Mouse (Mus musculus) limb, embryonic 11.5 days (tissue): ENCODE measurements around the gene Smtn. TPM values are rescaled to one million over a fixed set of nuclear protein-coding genes. Genes with fewer than 3 reads are reported as not detected.

ENCODE experiments used
- ATAC-seq: fragments of 200-750 bp; cut with Nextera tagmentation; 2 replicates; pipeline ENCODE4 v1.8.0; 2017; ENCODE audit warnings: low read depth; ENCODE audit not compliant: insufficient number of reproducible peaks, low FRiP score, low TSS enrichment
- DNase-seq: peaks from one replicate; pipeline ENCODE4 v3.0.0-alpha.2; 2015; ENCODE audit warnings: low spot score
- H3K27ac ChIP-seq: fragments of 300-500 bp; sonication (generic); replicated peaks from 2 replicates; pipeline ENCODE4 v1.5.1; 2014; ENCODE audit warnings: low read depth, mild to moderate bottlenecking, low read length
- H3K27me3 ChIP-seq: fragments of 300-500 bp; sonication (generic); 2 replicates; pipeline ENCODE4 v1.6.1; 2014; ENCODE audit warnings: mild to moderate bottlenecking, low read length, mixed read lengths; ENCODE audit not compliant: control insufficient read depth, insufficient read depth
- H3K36me3 ChIP-seq: fragments of 300-500 bp; sonication (generic); 2 replicates; pipeline ENCODE4 v1.6.1; 2014; ENCODE audit warnings: mild to moderate bottlenecking, low read length, moderate library complexity, mixed read lengths; ENCODE audit not compliant: control insufficient read depth, insufficient read depth
- H3K4me1 ChIP-seq: fragments of 300-500 bp; sonication (generic); 2 replicates; pipeline ENCODE4 v1.6.1; 2014; ENCODE audit warnings: low read length, mixed read lengths; ENCODE audit not compliant: control insufficient read depth, insufficient read depth
- H3K4me2 ChIP-seq: fragments of 300-500 bp; sonication (generic); 2 replicates; pipeline ENCODE4 v1.6.1; 2014; ENCODE audit warnings: low read depth, mild to moderate bottlenecking, moderate library complexity; ENCODE audit not compliant: severe bottlenecking
- H3K4me3 ChIP-seq: fragments of 300-500 bp; sonication (generic); 2 replicates; pipeline ENCODE4 v1.5.1; 2014; ENCODE audit warnings: low read depth, low read length
- H3K9ac ChIP-seq: fragments of 300-500 bp; sonication (generic); 2 replicates; pipeline ENCODE4 v1.6.1; 2014; ENCODE audit warnings: mild to moderate bottlenecking, low read length
- H3K9me3 ChIP-seq: fragments of 300-500 bp; sonication (generic); 2 replicates; pipeline ENCODE4 v1.6.1; 2016; ENCODE audit warnings: low read length; ENCODE audit not compliant: control insufficient read depth
- WGBS: fragments of 180-500 bp; shearing (Covaris S2); extraction: QIAGEN DNeasy Blood & Tissue Kit; methylation state at CpG from one replicate; pipeline ENCODE4 v1.1.7; 2014; 5-methylcytosine and 5-hydroxymethylcytosine counted together
- polyA plus RNA-seq: library from polyadenylated mRNA; unstranded; fragments of >200 nt; fragmentation: Nextera tagmentation; extraction: Ambion mirVana; gene quantifications from 2 replicates; pipeline ENCODE4 v1.2.1, GENCODE M21; 2014

Smtn gene
- polyA plus RNA-seq, 1 experiment from 2014 or later: 38.8 TPM

- Histone ChIP-seq H3K27ac (no peak overlapping the region), H3K4me1 (no peaks in the 10 kb centered on the region), H3K4me3 (no peak overlapping the region), H3K9ac (no peak overlapping the region), H3K36me3 (no peaks in the 10 kb centered on the region), H3K27me3 (no peaks in the 10 kb centered on the region), H3K4me2 (no peak overlapping the region), H3K9me3 (no peaks in the 10 kb centered on the region; the same call in 1 of the 2 replicates)
- WGBS: 65% methylated on average over 11 of the region's 11 CpGs
- DNase-seq (no peak), ATAC-seq (no peak)
Observed at GRCm38 (mm10) chr11:3503755-3504693, 36.4 kb downstream of the Smtn start.

DNA sequence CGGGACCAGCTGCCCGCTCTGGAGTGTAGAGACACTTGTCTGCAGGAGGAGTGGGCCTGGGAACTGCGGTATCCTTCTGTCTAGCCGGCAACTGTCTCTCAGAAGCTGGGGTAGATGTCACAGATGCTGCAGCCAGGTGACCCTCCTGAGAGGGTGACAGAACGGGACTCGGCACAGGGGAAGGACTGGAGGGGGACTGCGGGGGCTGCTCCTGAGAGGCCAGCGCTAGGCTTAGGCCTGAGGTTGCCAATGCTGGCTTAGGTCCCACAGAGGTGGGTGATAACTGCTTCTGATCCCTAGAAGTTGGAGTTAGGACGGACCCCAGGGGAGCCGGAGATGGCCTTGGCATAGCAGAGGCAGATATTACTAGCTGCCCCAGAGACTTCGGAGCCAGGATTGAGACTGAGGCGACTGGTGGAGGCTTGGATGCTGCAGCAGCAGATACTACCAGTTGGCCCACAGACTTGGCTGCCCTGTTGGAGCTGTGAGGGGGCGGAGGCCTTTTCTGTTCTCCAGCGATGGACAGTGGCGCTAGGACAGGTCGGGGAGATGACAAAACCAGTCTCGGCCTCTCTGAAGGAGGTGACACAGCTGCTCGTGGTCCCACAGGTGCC lies 37.8 kb downstream of the Smtn start:
- no peaks in the 10 kb centered on the region for H3K4me1 ChIP-seq
- no peak overlapping the region for H3K4me3 ChIP-seq
- H3K27ac ChIP-seq: no peak overlapping the region
- H3K4me2 ChIP-seq: no peak overlapping the region
- H3K36me3 ChIP-seq: no peaks in the 10 kb centered on the region
- no peak for ATAC-seq
- no peak for DNase-seq
- H3K9me3 ChIP-seq: no peaks in the 10 kb centered on the region; the same call in 1 of the 2 replicates
- WGBS: 84% methylated on average over 18 of the region's 18 CpGs
- no peaks in the 10 kb centered on the region for H3K27me3 ChIP-seq
- H3K9ac ChIP-seq: no peak overlapping the region

GRCm38 (mm10) chr11:3502057-3502456 lies 38.4 kb downstream of the Smtn start:
- WGBS: 82% methylated on average over 17 of the region's 17 CpGs
- Histone ChIP-seq H3K36me3 (no peaks in the 10 kb centered on the region), H3K27ac (no peak overlapping the region), H3K4me1 (no peaks in the 10 kb centered on the region), H3K9ac (no peak overlapping the region), H3K9me3 (no peaks in the 10 kb centered on the region), H3K4me2 (no peak overlapping the region), H3K4me3 (no peak overlapping the region), H3K27me3 (no peaks in the 10 kb centered on the region)
- ATAC-seq (no peak), DNase-seq (no peak)

- Histone ChIP-seq H3K27me3 (no peaks in the 10 kb centered on the region), H3K36me3 (no peaks in the 10 kb centered on the region)
Observed at GRCm38 (mm10) chr11:3497296-3497695, 43.1 kb downstream of the Smtn start.

GRCm38 (mm10) chr11:3496756-3497155 lies 43.7 kb downstream of the Smtn start:
- H3K4me3 ChIP-seq: no peak overlapping the region
- H3K9ac ChIP-seq: no peak overlapping the region
- H3K9me3 ChIP-seq: no peaks in the 10 kb centered on the region
- WGBS: 56% methylated on average over 5 of the region's 5 CpGs
- no peak overlapping the region for H3K4me2 ChIP-seq
- DNase-seq: no peak
- no peaks in the 10 kb centered on the region for H3K27me3 ChIP-seq
- no peak overlapping the region for H3K27ac ChIP-seq
- ATAC-seq: no peak
- H3K36me3 ChIP-seq: no peaks in the 10 kb centered on the region
- 0 out of 2 replicates have a peak, but pooled peaks cover 3% of the 10 kb centered on the region for H3K4me1 ChIP-seq

More at GRCm38 (mm10) chr11:3497296-3497695, 43.1 kb downstream of the Smtn start:
- no peaks in the 10 kb centered on the region for H3K9me3 ChIP-seq
- WGBS: 89% methylated on average over 1 of the region's 1 CpGs
- H3K4me1 ChIP-seq: 0 out of 2 replicates have a peak, but pooled peaks cover 3% of the 10 kb centered on the region
- H3K9ac ChIP-seq: no peak overlapping the region
- DNase-seq: no peak
- no peak overlapping the region for H3K4me3 ChIP-seq
- no peak overlapping the region for H3K4me2 ChIP-seq
- ATAC-seq: no peak
- no peak overlapping the region for H3K27ac ChIP-seq

GRCm38 (mm10) chr11:3495496-3495895 lies 44.9 kb downstream of the Smtn start:
- no peak overlapping the region for H3K9ac ChIP-seq
- 0 out of 2 replicates have a peak, but pooled peaks cover 3% of the 10 kb centered on the region for H3K4me1 ChIP-seq
- H3K27me3 ChIP-seq: no peaks in the 10 kb centered on the region
- no peaks in the 10 kb centered on the region for H3K36me3 ChIP-seq
- ATAC-seq (no peak), DNase-seq (no peak)
- no peaks in the 10 kb centered on the region for H3K9me3 ChIP-seq
- no peak overlapping the region for H3K27ac ChIP-seq
- 91% methylated on average over 14 of the region's 14 CpGs for whole genome bisulfite sequencing
- H3K4me2 ChIP-seq: no peak overlapping the region
- no peak overlapping the region for H3K4me3 ChIP-seq

DNA sequence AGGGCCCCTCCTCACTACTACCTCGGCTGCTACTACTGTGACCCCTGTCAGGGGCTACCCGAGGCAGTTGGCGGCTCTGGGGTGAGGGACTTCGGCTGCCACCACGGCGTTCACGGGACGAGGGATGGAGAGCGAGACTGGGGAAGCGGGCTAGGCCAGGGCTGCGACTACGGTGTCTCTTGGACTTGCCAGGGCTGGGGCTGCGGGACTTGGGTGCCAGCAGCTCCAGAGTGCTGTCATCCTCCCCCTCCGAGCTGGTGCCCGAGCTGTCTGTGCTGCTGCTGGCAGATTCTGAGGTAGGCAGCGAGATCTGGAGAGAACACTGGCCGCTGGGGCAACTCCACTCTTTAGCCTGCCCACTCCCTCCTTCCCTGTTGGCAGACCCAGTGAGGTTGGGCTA lies 45.6 kb downstream of the Smtn start:
- DNase-seq (no peak), ATAC-seq (no peak)
- 0 out of 2 replicates have a peak, but pooled peaks cover 3% of the 10 kb centered on the region for H3K4me1 ChIP-seq
- H3K36me3 ChIP-seq: no peaks in the 10 kb centered on the region
- no peaks in the 10 kb centered on the region for H3K9me3 ChIP-seq
- no peaks in the 10 kb centered on the region for H3K27me3 ChIP-seq
- 77% methylated on average over 17 of the region's 17 CpGs for WGBS
- H3K9ac ChIP-seq: peak overlapping the region; percentile 2; the same call in 1 of the 2 replicates
- H3K4me3 ChIP-seq: no peak overlapping the region
- no peak overlapping the region for H3K27ac ChIP-seq
- no peak overlapping the region for H3K4me2 ChIP-seq

DNA sequence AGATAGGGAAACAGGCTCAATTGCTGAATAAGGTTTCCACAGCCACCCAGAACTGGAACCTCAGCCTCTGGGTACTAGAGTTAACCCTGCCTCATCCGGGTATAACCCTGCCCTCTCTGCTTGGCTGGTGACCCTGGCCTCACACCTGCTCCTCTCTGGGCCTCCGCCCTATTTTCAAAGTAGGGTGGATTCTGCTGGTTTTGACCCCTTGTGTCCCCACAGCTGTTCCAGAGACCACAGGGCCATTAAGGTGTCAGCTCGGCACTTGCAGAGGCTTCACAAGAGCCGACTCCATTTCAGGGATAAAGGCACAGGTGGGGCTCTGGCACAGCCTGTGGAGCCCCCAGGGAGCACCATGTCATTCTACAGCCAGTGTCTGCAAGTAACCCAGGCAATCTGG lies 47.7 kb downstream of the Smtn start:
- H3K27ac ChIP-seq: no peak overlapping the region
- H3K9ac ChIP-seq: no peak overlapping the region
- ATAC-seq (no peak), DNase-seq (no peak)
- 0 out of 2 replicates have a peak, but pooled peaks cover 3% of the 10 kb centered on the region for H3K4me1 ChIP-seq
- WGBS: 64% methylated on average over 4 of the region's 4 CpGs
- H3K9me3 ChIP-seq: no peaks in the 10 kb centered on the region
- no peaks in the 10 kb centered on the region for H3K27me3 ChIP-seq
- H3K4me2 ChIP-seq: no peak overlapping the region
- H3K36me3 ChIP-seq: no peaks in the 10 kb centered on the region
- H3K4me3 ChIP-seq: no peak overlapping the region
